11 mouse cellular contexts compared by ENCODE assay signal in genomic region chr7:90042364-90042763, GRCm38 (mm10).
DNase-seq lines count a peak whose midpoint lies in the region; ATAC-seq and TF ChIP-seq lines count a peak whose summit lies in the region.
"Had no signal": no experiment of that assay in that cellular context is flagged by ENCODE, and none has a peak within 500 bp of the region (broad histone marks: within the 10 kb centered on the region; RNA-seq: fewer than 3 reads in every experiment).

No protein-coding gene starts in this region.

- H3K9me3 ChIP-seq in heart, embryonic 10.5 days, result no peaks in the 10 kb centered on the region
- 0 out of 2 replicates have a peak, but pooled peaks cover 2% of the 10 kb centered on the region for H3K9me3 ChIP-seq in embryonic facial prominence, embryonic 13.5 days
- no peaks in the 10 kb centered on the region for H3K9me3 ChIP-seq in liver, embryonic 16.5 days (replicated peaks; ENCODE audit: control insufficient read depth, low read length)
- H3K9me3 ChIP-seq in hindbrain, embryonic 16.5 days (ENCODE audit: control insufficient read depth, low read length), result no peaks in the 10 kb centered on the region
- H3K9me3 ChIP-seq: limb, embryonic 12.5 days; neural tube, embryonic 12.5 days had no signal

- TF ChIP-seq CTCF in heart, adult 2 months (IDR thresholded peaks at IDR 0.05), result no peak
- no peak for TF ChIP-seq CTCF in C2C12 (IDR thresholded peaks at IDR 0.05; ENCODE audit: control insufficient read depth, insufficient read depth, insufficient read length)

- no peaks in the 10 kb centered on the region for H3K79me2 ChIP-seq in heart, adult 2 months (replicated peaks; ENCODE audit: control insufficient read depth, insufficient read depth, low read length)
- no peaks in the 10 kb centered on the region for H3K79me2 ChIP-seq in C2C12 (ENCODE audit: control insufficient read depth, insufficient read depth)

- intact Hi-C loops in heart, adult 2 months (cut with DNase I), result no loop called here

- peak overlapping the region; percentile 75 for H3K27ac ChIP-seq in heart, embryonic 10.5 days
- H3K27ac ChIP-seq in heart, adult 2 months, result no peak overlapping the region
- peak overlapping the region; percentile 28; the same call in 1 of the 2 replicates for H3K27ac ChIP-seq in embryonic facial prominence, embryonic 13.5 days
- peak overlapping the region; percentile 91 for H3K27ac ChIP-seq in liver, embryonic 16.5 days (ENCODE audit: low read length)
- H3K27ac ChIP-seq in hindbrain, embryonic 16.5 days (ENCODE audit: low read depth, low read length), result no peak overlapping the region
- H3K27ac ChIP-seq: neural tube, embryonic 12.5 days had no signal

- no peak for TF ChIP-seq POLR2A in heart, adult 2 months (IDR thresholded peaks at IDR 0.05; ENCODE audit: insufficient read depth, low read depth, low read length)

- no peak overlapping the region for H3K4me2 ChIP-seq in embryonic facial prominence, embryonic 13.5 days
- H3K4me2 ChIP-seq in liver, embryonic 16.5 days (ENCODE audit: low read depth, low read length), result peak overlapping the region; percentile 42
- H3K4me2 ChIP-seq in hindbrain, embryonic 16.5 days (ENCODE audit: low read length), result no peak overlapping the region
- H3K4me2 ChIP-seq: limb, embryonic 12.5 days; neural tube, embryonic 12.5 days had no signal

- DNase-seq in heart, embryonic 10.5 days (ENCODE audit: low spot score), result no peak
- no peak for DNase-seq in heart, adult 2 months
- no peak for DNase-seq in B cell, adult 2 months
- DNase-seq in testis, postnatal 10 days (ENCODE audit: low spot score), result no peak
- DNase-seq: thymus, adult 2 months had no signal

- H3K4me1 ChIP-seq in heart, embryonic 10.5 days, result peaks cover 18% of the 10 kb centered on the region
- peaks cover 10% of the 10 kb centered on the region for H3K4me1 ChIP-seq in heart, adult 2 months (ENCODE audit: control insufficient read depth, insufficient read depth, low read length)
- H3K4me1 ChIP-seq in embryonic facial prominence, embryonic 13.5 days, result peaks cover 25% of the 10 kb centered on the region
- peaks cover 61% of the 10 kb centered on the region for H3K4me1 ChIP-seq in liver, embryonic 16.5 days (ENCODE audit: control insufficient read depth, low read depth, low read length)
- no peaks in the 10 kb centered on the region for H3K4me1 ChIP-seq in hindbrain, embryonic 16.5 days (ENCODE audit: control insufficient read depth, insufficient read depth, low read depth, low read length)
- H3K4me1 ChIP-seq: neural tube, embryonic 12.5 days had no signal

- H3ac ChIP-seq in C2C12 (ENCODE audit: control insufficient read depth, insufficient read length, low read depth), result no peak overlapping the region

- H3K79me3 ChIP-seq in C2C12 (ENCODE audit: low read depth), result no peaks in the 10 kb centered on the region

- no peak overlapping the region for H3K9ac ChIP-seq in heart, adult 2 months (ENCODE audit: low read depth, low read length)
- no peak overlapping the region for H3K9ac ChIP-seq in embryonic facial prominence, embryonic 13.5 days
- H3K9ac ChIP-seq in liver, embryonic 16.5 days (ENCODE audit: low read depth, low read length), result peak overlapping the region; percentile 50
- no peak overlapping the region for H3K9ac ChIP-seq in hindbrain, embryonic 16.5 days (ENCODE audit: low read depth, low read length)
- H3K9ac ChIP-seq: limb, embryonic 12.5 days; neural tube, embryonic 12.5 days had no signal

- H3K4me3 ChIP-seq in heart, embryonic 10.5 days, result no peak overlapping the region
- no peak overlapping the region for H3K4me3 ChIP-seq in heart, adult 2 months
- H3K4me3 ChIP-seq in C2C12 (ENCODE audit: insufficient read depth, poor library complexity, severe bottlenecking), result no peak overlapping the region
- H3K4me3 ChIP-seq in embryonic facial prominence, embryonic 13.5 days, result no peak overlapping the region
- peak overlapping the region; percentile 18; the same call in 1 of the 2 replicates for H3K4me3 ChIP-seq in liver, embryonic 16.5 days (ENCODE audit: low read depth, low read length)
- no peak overlapping the region for H3K4me3 ChIP-seq in hindbrain, embryonic 16.5 days (ENCODE audit: low read length)
- H3K4me3 ChIP-seq: limb, embryonic 12.5 days; neural tube, embryonic 12.5 days had no signal

- no peak for ATAC-seq in embryonic facial prominence, embryonic 13.5 days (ENCODE audit: insufficient number of reproducible peaks, insufficient read depth, low FRiP score, low TSS enrichment, low read depth)
- peak; percentile 81 for ATAC-seq in liver, embryonic 16.5 days (ENCODE audit: low read depth)
- ATAC-seq in hindbrain, embryonic 16.5 days, result no peak

- no peak for TF ChIP-seq EP300 in heart, adult 2 months (IDR thresholded peaks at IDR 0.05; ENCODE audit: insufficient read depth, low read depth, low read length)

- no peaks in the 10 kb centered on the region for H3K36me3 ChIP-seq in heart, embryonic 10.5 days
- H3K36me3 ChIP-seq in heart, adult 2 months (ENCODE audit: control insufficient read depth, insufficient read depth, low read length), result peaks cover 2% of the 10 kb centered on the region; the same call in 1 of the 2 replicates
- no peaks in the 10 kb centered on the region for H3K36me3 ChIP-seq in C2C12 (ENCODE audit: control insufficient read depth, insufficient read depth)
- no peaks in the 10 kb centered on the region for H3K36me3 ChIP-seq in embryonic facial prominence, embryonic 13.5 days
- H3K36me3 ChIP-seq in liver, embryonic 16.5 days (ENCODE audit: control insufficient read depth, insufficient read depth), result no peaks in the 10 kb centered on the region
- no peaks in the 10 kb centered on the region for H3K36me3 ChIP-seq in hindbrain, embryonic 16.5 days (ENCODE audit: control insufficient read depth, insufficient read depth, low read length)
- H3K36me3 ChIP-seq: limb, embryonic 12.5 days; neural tube, embryonic 12.5 days had no signal

- 79% methylated on average over 7 of the region's 7 CpGs for WGBS in heart, embryonic 10.5 days
- 87% methylated on average over 7 of the region's 7 CpGs for WGBS in heart, adult 2 months
- WGBS in embryonic facial prominence, embryonic 13.5 days, result 91% methylated on average over 7 of the region's 7 CpGs
- 24% methylated on average over 7 of the region's 7 CpGs for WGBS in liver, embryonic 16.5 days (ENCODE audit: insufficient replicate concordance)
- 85% methylated on average over 7 of the region's 7 CpGs for WGBS in hindbrain, embryonic 16.5 days

- no peaks in the 10 kb centered on the region for H3K27me3 ChIP-seq in heart, embryonic 10.5 days (ENCODE audit: insufficient read depth, poor library complexity, severe bottlenecking)
- H3K27me3 ChIP-seq in heart, adult 2 months (ENCODE audit: control insufficient read depth, insufficient read depth, low read length), result no peaks in the 10 kb centered on the region
- H3K27me3 ChIP-seq in C2C12 (ENCODE audit: control insufficient read depth, insufficient read depth, insufficient read length), result no peaks in the 10 kb centered on the region
- H3K27me3 ChIP-seq in embryonic facial prominence, embryonic 13.5 days, result no peaks in the 10 kb centered on the region
- no peaks in the 10 kb centered on the region for H3K27me3 ChIP-seq in liver, embryonic 16.5 days (ENCODE audit: control insufficient read depth, insufficient read depth, low read depth, low read length)
- H3K27me3 ChIP-seq in hindbrain, embryonic 16.5 days (replicated peaks; ENCODE audit: control insufficient read depth, insufficient read depth, low read length), result no peaks in the 10 kb centered on the region
- H3K27me3 ChIP-seq: limb, embryonic 12.5 days; neural tube, embryonic 12.5 days had no signal

TF ChIP-seq in C2C12, 6 proteins besides CTCF, POLR2A, EP300 and RAD21:
- no peak for TF ChIP-seq MYOD1 (IDR thresholded peaks at IDR 0.05; ENCODE audit: control insufficient read depth, insufficient read length, low read depth)
- peak; percentile 46 for TF ChIP-seq CEBPB (IDR thresholded peaks at IDR 0.05; ENCODE audit: low read depth)
TF ChIP-seq in C2C12: peak in this region for 1.

Comparison
In these comparisons a context has a peak if more than half of its experiments do, and no peak if none do; other contexts are left out.
1. H3K27ac ChIP-seq: peak in heart, embryonic 10.5 days (single experiment), embryonic facial prominence, embryonic 13.5 days (single experiment) and liver, embryonic 16.5 days (single experiment); none in heart, adult 2 months (single experiment) and hindbrain, embryonic 16.5 days (single experiment).